Mouse (Mus musculus) limb, embryonic 15.5 days (tissue): ENCODE data around the gene Mfsd9. TPM values are rescaled to one million over a fixed set of nuclear protein-coding genes. Genes with fewer than 3 reads are reported as not detected.

Source experiments
- ATAC-seq: fragments of 200-750 bp; cut with Nextera tagmentation; 2 replicates; pipeline ENCODE4 v1.8.0; 2017; ENCODE audit warnings: low read depth, moderate TSS enrichment; ENCODE audit not compliant: insufficient number of reproducible peaks, low FRiP score, low TSS enrichment
- H3K27ac ChIP-seq: fragments of 300-500 bp; sonication (generic); 2 replicates; pipeline ENCODE4 v1.5.1; 2015; ENCODE audit warnings: moderate library complexity, mild to moderate bottlenecking, inconsistent platforms
- H3K27me3 ChIP-seq: fragments of 300-500 bp; sonication (generic); 2 replicates; pipeline ENCODE4 v1.6.1; 2015; ENCODE audit warnings: inconsistent platforms
- H3K36me3 ChIP-seq: fragments of 300-500 bp; sonication (generic); 2 replicates; pipeline ENCODE4 v1.6.1; 2015; ENCODE audit warnings: inconsistent platforms
- H3K4me1 ChIP-seq: fragments of 300-500 bp; sonication (generic); 2 replicates; pipeline ENCODE4 v1.6.1; 2015; ENCODE audit warnings: inconsistent platforms
- H3K4me2 ChIP-seq: fragments of 300-500 bp; sonication (generic); 2 replicates; pipeline ENCODE4 v1.6.1; 2015; ENCODE audit warnings: mild to moderate bottlenecking, inconsistent platforms
- H3K4me3 ChIP-seq: fragments of 300-500 bp; sonication (generic); 2 replicates; pipeline ENCODE4 v1.5.1; 2015; ENCODE audit warnings: mild to moderate bottlenecking, inconsistent platforms
- H3K9ac ChIP-seq: fragments of 300-500 bp; sonication (generic); 2 replicates; pipeline ENCODE4 v1.6.1; 2015; ENCODE audit warnings: inconsistent platforms
- H3K9me3 ChIP-seq: fragments of 300-500 bp; sonication (generic); 2 replicates; pipeline ENCODE4 v1.6.1; 2016; ENCODE audit warnings: inconsistent platforms
- WGBS: fragments of 180-500 bp; shearing (Covaris S2); methylation state at CpG from one replicate; pipeline ENCODE4 v1.1.7; 2015; 5-methylcytosine and 5-hydroxymethylcytosine counted together
- polyA plus RNA-seq: library from polyadenylated mRNA; unstranded; fragments of >200 nt; fragmentation: Nextera tagmentation; extraction: Ambion mirVana; gene quantifications from 2 replicates; pipeline ENCODE4 v1.2.1, GENCODE M21; 2015

Gene Mfsd9
- 3.9 TPM in 2 replicates for polyA plus RNA-seq

GRCm38 (mm10) chr1:40790324-40791141 is at the start of gene Mfsd9:
TSS of gene Mfsd9 (minus strand) at chr1:40790687.
- Histone ChIP-seq H3K36me3 (no peaks in the 10 kb centered on the region), H3K27me3 (no peaks in the 10 kb centered on the region), H3K9ac (peak within 1 kb of the TSS; percentile 41), H3K27ac (peak within 1 kb of the TSS; percentile 62), H3K9me3 (no peaks in the 10 kb centered on the region), H3K4me3 (peak within 1 kb of the TSS; percentile 62), H3K4me2 (peak within 1 kb of the TSS; percentile 70), H3K4me1 (no peaks in the 10 kb centered on the region)
- ATAC-seq: peak; percentile 83
- 4% methylated on average over 38 of the region's 38 CpGs for WGBS

- Histone ChIP-seq H3K9ac (no peak overlapping the region), H3K27me3 (no peaks in the 10 kb centered on the region), H3K4me3 (no peak overlapping the region), H3K4me2 (no peak overlapping the region), H3K36me3 (no peaks in the 10 kb centered on the region), H3K9me3 (no peaks in the 10 kb centered on the region), H3K4me1 (peaks cover 1% of the 10 kb centered on the region), H3K27ac (no peak overlapping the region)
- ATAC-seq: no peak
- 89% methylated on average over 4 of the region's 4 CpGs for WGBS
Observed at GRCm38 (mm10) chr1:40835468-40835867, 45.0 kb upstream of the Mfsd9 start.

- 69% methylated on average over 4 of the region's 4 CpGs for WGBS
- no peak for ATAC-seq
- Histone ChIP-seq H3K9me3 (no peaks in the 10 kb centered on the region), H3K36me3 (no peaks in the 10 kb centered on the region), H3K4me1 (no peaks in the 10 kb centered on the region), H3K9ac (no peak overlapping the region), H3K4me2 (no peak overlapping the region), H3K27ac (no peak overlapping the region), H3K27me3 (no peaks in the 10 kb centered on the region), H3K4me3 (no peak overlapping the region)
Observed at GRCm38 (mm10) chr1:40830712-40831507, 40.4 kb upstream of the Mfsd9 start.

GRCm38 (mm10) chr1:40829213-40829914 is 38.9 kb upstream of the Mfsd9 start:
- 69% methylated on average over 10 of the region's 10 CpGs for WGBS
- peaks cover 5% of the 10 kb centered on the region for H3K4me1 ChIP-seq
- H3K36me3 ChIP-seq: no peaks in the 10 kb centered on the region
- H3K27ac ChIP-seq: no peak overlapping the region
- no peak overlapping the region for H3K4me3 ChIP-seq
- no peaks in the 10 kb centered on the region for H3K9me3 ChIP-seq
- H3K27me3 ChIP-seq: no peaks in the 10 kb centered on the region
- H3K9ac ChIP-seq: no peak overlapping the region
- no peak for ATAC-seq
- H3K4me2 ChIP-seq: no peak overlapping the region

GRCm38 (mm10) chr1:40825826-40826225 is 35.3 kb upstream of the Mfsd9 start:
- Histone ChIP-seq H3K27me3 (no peaks in the 10 kb centered on the region), H3K27ac (no peak overlapping the region), H3K9ac (no peak overlapping the region), H3K4me1 (peaks cover 5% of the 10 kb centered on the region), H3K9me3 (no peaks in the 10 kb centered on the region), H3K4me2 (no peak overlapping the region), H3K4me3 (no peak overlapping the region), H3K36me3 (no peaks in the 10 kb centered on the region)
- ATAC-seq: no peak
- WGBS: 70% methylated on average over 7 of the region's 7 CpGs

- Histone ChIP-seq H3K4me2 (no peak overlapping the region), H3K4me1 (peaks cover 5% of the 10 kb centered on the region), H3K4me3 (no peak overlapping the region), H3K27me3 (no peaks in the 10 kb centered on the region), H3K9me3 (no peaks in the 10 kb centered on the region), H3K27ac (no peak overlapping the region), H3K9ac (no peak overlapping the region), H3K36me3 (no peaks in the 10 kb centered on the region)
- 41% methylated on average over 8 of the region's 8 CpGs for WGBS
- ATAC-seq: no peak
Observed at GRCm38 (mm10) chr1:40824936-40825335, 34.4 kb upstream of the Mfsd9 start.

GRCm38 (mm10) chr1:40824517-40824916 is 34.0 kb upstream of the Mfsd9 start:
- no peak for ATAC-seq
- H3K36me3 ChIP-seq: no peaks in the 10 kb centered on the region
- no peak overlapping the region for H3K27ac ChIP-seq
- H3K4me2 ChIP-seq: no peak overlapping the region
- H3K4me3 ChIP-seq: no peak overlapping the region
- no peak overlapping the region for H3K9ac ChIP-seq
- no peaks in the 10 kb centered on the region for H3K9me3 ChIP-seq
- WGBS: 57% methylated on average over 4 of the region's 4 CpGs
- H3K4me1 ChIP-seq: peaks cover 5% of the 10 kb centered on the region
- H3K27me3 ChIP-seq: no peaks in the 10 kb centered on the region

- Histone ChIP-seq H3K4me1 (peaks cover 7% of the 10 kb centered on the region), H3K36me3 (no peaks in the 10 kb centered on the region), H3K4me3 (no peak overlapping the region), H3K9me3 (no peaks in the 10 kb centered on the region), H3K27ac (no peak overlapping the region; the same call in 1 of the 2 replicates), H3K27me3 (no peaks in the 10 kb centered on the region), H3K9ac (no peak overlapping the region), H3K4me2 (peak overlapping the region; percentile 19; the same call in 1 of the 2 replicates)
- ATAC-seq: no peak
- 39% methylated on average over 16 of the region's 16 CpGs for WGBS
Observed at GRCm38 (mm10) chr1:40815071-40815845, 24.8 kb upstream of the Mfsd9 start.

GRCm38 (mm10) chr1:40808643-40809042 is 18.2 kb upstream of the Mfsd9 start:
- no peak overlapping the region for H3K27ac ChIP-seq
- H3K9ac ChIP-seq: no peak overlapping the region
- H3K36me3 ChIP-seq: no peaks in the 10 kb centered on the region
- WGBS: 78% methylated on average over 3 of the region's 3 CpGs
- H3K4me2 ChIP-seq: no peak overlapping the region
- no peak overlapping the region for H3K4me3 ChIP-seq
- H3K27me3 ChIP-seq: no peaks in the 10 kb centered on the region
- H3K4me1 ChIP-seq: no peaks in the 10 kb centered on the region
- no peaks in the 10 kb centered on the region for H3K9me3 ChIP-seq
- no peak for ATAC-seq

- H3K4me2 ChIP-seq: no peak overlapping the region
- H3K27ac ChIP-seq: no peak overlapping the region
- ATAC-seq: no peak
- H3K9ac ChIP-seq: no peak overlapping the region
- no peaks in the 10 kb centered on the region for H3K36me3 ChIP-seq
- no peaks in the 10 kb centered on the region for H3K9me3 ChIP-seq
- H3K4me1 ChIP-seq: no peaks in the 10 kb centered on the region
- 86% methylated on average over 11 of the region's 11 CpGs for WGBS
- no peak overlapping the region for H3K4me3 ChIP-seq
- no peaks in the 10 kb centered on the region for H3K27me3 ChIP-seq
Observed at GRCm38 (mm10) chr1:40805891-40806290, 15.4 kb upstream of the Mfsd9 start.

GRCm38 (mm10) chr1:40805351-40805750 is 14.9 kb upstream of the Mfsd9 start, which contains the start of gene Tmem182:
TSS of gene Tmem182 (plus strand) at chr1:40805601.
- Histone ChIP-seq H3K4me2 (no peak within 1 kb of the TSS), H3K9ac (no peak within 1 kb of the TSS), H3K27me3 (no peaks in the 10 kb centered on the region), H3K9me3 (no peaks in the 10 kb centered on the region), H3K36me3 (no peaks in the 10 kb centered on the region), H3K4me3 (no peak within 1 kb of the TSS), H3K27ac (no peak within 1 kb of the TSS), H3K4me1 (no peaks in the 10 kb centered on the region)
- WGBS: 72% methylated on average over 9 of the region's 9 CpGs
- no peak for ATAC-seq
